Mouse (Mus musculus) liver, embryonic 11.5 days (tissue): ENCODE results near the gene Grip1. TPM values are rescaled to one million over a fixed set of nuclear protein-coding genes. Genes with fewer than 3 reads are reported as not detected.

ENCODE experiments used
- ATAC-seq: fragments of 200-750 bp; cut with Nextera tagmentation; replicated peaks from 2 replicates; pipeline ENCODE4 v1.8.0; 2017; ENCODE audit warnings: moderate number of reproducible peaks, mild to moderate bottlenecking, moderate TSS enrichment, moderate library complexity; ENCODE audit not compliant: low FRiP score
- DNase-seq: peaks from one replicate; pipeline ENCODE4 v3.0.0-alpha.2; 2017; ENCODE audit warnings: low spot score
- H3K27ac ChIP-seq: fragments of 300-500 bp; sonication (generic); 2 replicates; pipeline ENCODE4 v1.5.1; 2014; ENCODE audit warnings: mild to moderate bottlenecking, low read depth, low read length, control low read depth
- H3K27me3 ChIP-seq: fragments of 300-500 bp; sonication (generic); replicated peaks from 2 replicates; pipeline ENCODE4 v1.6.1; 2014; ENCODE audit warnings: low read length, mixed read lengths; ENCODE audit not compliant: control insufficient read depth, insufficient read depth
- H3K36me3 ChIP-seq: fragments of 300-500 bp; sonication (generic); 2 replicates; pipeline ENCODE4 v1.6.1; 2014; ENCODE audit warnings: mild to moderate bottlenecking, low read length, moderate library complexity, mixed read lengths; ENCODE audit not compliant: control insufficient read depth, insufficient read depth
- H3K4me1 ChIP-seq: fragments of 300-500 bp; sonication (generic); replicated peaks from 2 replicates; pipeline ENCODE4 v1.6.1; 2014; ENCODE audit warnings: low read length, mixed read lengths; ENCODE audit not compliant: control insufficient read depth, insufficient read depth
- H3K4me2 ChIP-seq: fragments of 300-500 bp; sonication (generic); 2 replicates; pipeline ENCODE4 v1.6.1; 2014; ENCODE audit warnings: mild to moderate bottlenecking, control low read depth, moderate library complexity
- H3K4me3 ChIP-seq: fragments of 300-500 bp; sonication (generic); 2 replicates; pipeline ENCODE4 v1.5.1; 2014; ENCODE audit warnings: low read depth, low read length, control low read depth
- H3K9ac ChIP-seq: fragments of 300-500 bp; sonication (generic); 2 replicates; pipeline ENCODE4 v1.6.1; 2014; ENCODE audit warnings: low read depth, low read length, control low read depth
- H3K9me3 ChIP-seq: fragments of 300-500 bp; sonication (generic); 2 replicates; pipeline ENCODE4 v1.6.1; 2016; ENCODE audit warnings: low read length, inconsistent platforms, mixed read lengths; ENCODE audit not compliant: control insufficient read depth
- WGBS: fragments of 180-500 bp; shearing (Covaris S2); extraction: QIAGEN DNeasy Blood & Tissue Kit; methylation state at CpG from one replicate; pipeline ENCODE4 v1.1.7; 2014; 5-methylcytosine and 5-hydroxymethylcytosine counted together
- polyA plus RNA-seq: library from polyadenylated mRNA; unstranded; fragments of >200 nt; fragmentation: Nextera tagmentation; extraction: Ambion mirVana; gene quantifications from 2 replicates; pipeline ENCODE4 v1.2.1, GENCODE M21; 2014

Grip1 gene
- polyA plus RNA-seq, 1 experiment from 2014 or later: 2.3 TPM

- Histone ChIP-seq H3K36me3 (peaks cover 6% of the 10 kb centered on the region), H3K9ac (no peak overlapping the region), H3K9me3 (no peaks in the 10 kb centered on the region), H3K4me3 (no peak overlapping the region), H3K4me1 (no peaks in the 10 kb centered on the region), H3K27ac (no peak overlapping the region), H3K27me3 (no peaks in the 10 kb centered on the region), H3K4me2 (no peak overlapping the region)
- DNase-seq (no peak), ATAC-seq (no peak)
- 79% methylated on average over 2 of the region's 2 CpGs for WGBS
Measured at GRCm38 (mm10) chr10:120044714-120045234, 591.1 kb downstream of the Grip1 start.

DNA sequence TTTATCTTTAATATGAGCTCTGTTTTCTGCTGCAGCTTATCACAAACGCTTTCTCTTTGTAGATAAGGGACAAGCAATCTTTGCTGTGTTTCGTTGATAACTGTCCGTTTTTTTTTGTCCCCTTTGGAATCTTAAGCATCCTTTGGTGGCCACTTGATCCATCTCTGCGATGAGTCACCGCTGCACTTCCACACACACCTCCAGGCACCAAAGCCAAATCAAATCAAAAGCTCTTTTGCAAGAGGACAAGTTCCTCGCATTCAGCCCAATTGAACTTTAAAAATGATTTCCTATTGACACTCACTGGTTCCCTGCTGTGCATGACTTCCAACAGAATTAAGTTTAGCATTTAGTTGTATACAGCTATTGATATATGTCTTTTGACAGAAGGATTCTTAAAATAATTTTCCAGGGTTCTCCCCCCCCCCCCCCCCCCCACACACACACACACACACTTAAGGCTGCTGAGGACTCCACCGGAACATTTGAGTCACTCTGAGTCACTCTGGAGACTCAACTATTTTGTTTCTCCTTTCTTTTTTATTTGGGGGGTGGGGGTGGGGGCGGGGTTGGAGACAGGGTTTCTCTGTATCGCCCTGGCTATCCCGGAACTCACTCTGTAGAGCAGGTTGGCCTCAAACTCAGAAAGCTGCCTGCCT is 607.1 kb downstream of the Grip1 start:
- 52% methylated on average over 10 of the region's 10 CpGs for WGBS
- Histone ChIP-seq H3K27ac (no peak overlapping the region), H3K4me2 (no peak overlapping the region)

GRCm38 (mm10) chr10:120061238-120062130 is 607.9 kb downstream of the Grip1 start:
- Histone ChIP-seq H3K9ac (no peak overlapping the region), H3K9me3 (no peaks in the 10 kb centered on the region), H3K4me2 (no peak overlapping the region; the same call in 1 of the 2 replicates), H3K36me3 (no peaks in the 10 kb centered on the region), H3K27ac (no peak overlapping the region), H3K27me3 (no peaks in the 10 kb centered on the region), H3K4me3 (no peak overlapping the region), H3K4me1 (no peaks in the 10 kb centered on the region)
- ATAC-seq: no peak
- WGBS: 65% methylated on average over 24 of the region's 24 CpGs
- no peak for DNase-seq

More for the DNA sequence above, 607.1 kb downstream of the Grip1 start:
- DNase-seq (no peak), ATAC-seq (no peak)
- no peaks in the 10 kb centered on the region for H3K36me3 ChIP-seq
- no peaks in the 10 kb centered on the region for H3K27me3 ChIP-seq
- no peaks in the 10 kb centered on the region for H3K4me1 ChIP-seq
- no peak overlapping the region for H3K4me3 ChIP-seq
- no peaks in the 10 kb centered on the region for H3K9me3 ChIP-seq
- no peak overlapping the region for H3K9ac ChIP-seq

- ATAC-seq (no peak), DNase-seq (no peak)
- H3K27me3 ChIP-seq: no peaks in the 10 kb centered on the region
- H3K4me1 ChIP-seq: no peaks in the 10 kb centered on the region
- H3K9ac ChIP-seq: no peak overlapping the region
- no peak overlapping the region for H3K27ac ChIP-seq
- 23% methylated on average over 5 of the region's 5 CpGs for WGBS
- no peak overlapping the region for H3K4me3 ChIP-seq
- H3K9me3 ChIP-seq: no peaks in the 10 kb centered on the region
- no peaks in the 10 kb centered on the region for H3K36me3 ChIP-seq
- H3K4me2 ChIP-seq: no peak overlapping the region
Measured at GRCm38 (mm10) chr10:120064424-120064823, 610.8 kb downstream of the Grip1 start.

DNA sequence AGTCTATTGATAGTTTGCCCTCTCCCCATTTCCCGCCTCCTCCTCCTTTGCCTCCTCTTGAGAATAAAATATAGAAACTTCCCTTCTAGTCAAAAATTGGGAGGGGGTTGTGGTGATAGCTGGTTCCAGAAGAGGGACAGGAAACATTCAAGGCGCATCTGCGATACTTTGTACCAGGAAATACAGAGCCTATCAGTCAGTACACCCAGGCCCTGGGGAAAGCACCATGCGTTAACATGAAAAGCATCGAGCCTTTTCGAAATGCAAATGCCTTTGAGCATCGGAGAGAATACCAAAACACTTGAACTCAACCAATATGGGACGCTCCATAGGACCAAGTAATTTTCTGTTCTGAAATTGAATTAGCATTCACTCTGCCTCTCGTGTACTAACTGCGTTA is 612.7 kb downstream of the Grip1 start:
- H3K9ac ChIP-seq: no peak overlapping the region
- H3K36me3 ChIP-seq: no peaks in the 10 kb centered on the region
- no peak overlapping the region for H3K4me3 ChIP-seq
- H3K27me3 ChIP-seq: no peaks in the 10 kb centered on the region
- no peak overlapping the region for H3K27ac ChIP-seq
- H3K4me2 ChIP-seq: no peak overlapping the region
- DNase-seq (no peak), ATAC-seq (no peak)
- WGBS: 91% methylated on average over 10 of the region's 10 CpGs
- no peaks in the 10 kb centered on the region for H3K9me3 ChIP-seq
- no peaks in the 10 kb centered on the region for H3K4me1 ChIP-seq

DNA sequence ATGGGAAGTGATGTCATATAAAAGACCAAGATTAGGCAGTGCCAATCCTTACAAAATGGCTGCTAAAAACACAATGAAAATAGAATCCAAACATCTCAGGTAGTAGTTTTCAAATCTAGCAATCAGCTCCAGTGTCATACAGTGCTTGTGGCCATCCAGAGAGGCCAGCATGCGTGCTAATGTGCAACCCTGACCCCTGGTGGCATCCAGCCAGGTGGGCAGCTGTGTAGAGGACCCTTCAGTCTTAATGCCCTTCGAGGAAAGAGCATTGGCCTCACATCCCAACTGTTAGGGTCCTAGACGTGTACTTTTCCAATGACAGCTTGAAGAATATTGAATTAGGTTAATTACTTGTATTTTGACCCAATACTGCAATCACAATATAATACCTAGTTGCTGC is 624.2 kb downstream of the Grip1 start:
- no peaks in the 10 kb centered on the region for H3K4me1 ChIP-seq
- no peaks in the 10 kb centered on the region for H3K9me3 ChIP-seq
- no peak overlapping the region for H3K4me2 ChIP-seq
- 73% methylated on average over 3 of the region's 3 CpGs for WGBS
- no peaks in the 10 kb centered on the region for H3K27me3 ChIP-seq
- H3K9ac ChIP-seq: no peak overlapping the region
- H3K36me3 ChIP-seq: no peaks in the 10 kb centered on the region
- H3K27ac ChIP-seq: no peak overlapping the region
- no peak overlapping the region for H3K4me3 ChIP-seq
- ATAC-seq: no peak
- DNase-seq: no peak

- ATAC-seq (no peak), DNase-seq (no peak)
- no peak overlapping the region for H3K4me3 ChIP-seq
- H3K9me3 ChIP-seq: no peaks in the 10 kb centered on the region
- no peak overlapping the region for H3K27ac ChIP-seq
- no peak overlapping the region for H3K4me2 ChIP-seq
- H3K27me3 ChIP-seq: no peaks in the 10 kb centered on the region
- H3K4me1 ChIP-seq: no peaks in the 10 kb centered on the region
- H3K9ac ChIP-seq: no peak overlapping the region
- 90% methylated on average over 12 of the region's 12 CpGs for WGBS
- peaks cover 18% of the 10 kb centered on the region for H3K36me3 ChIP-seq
Measured at GRCm38 (mm10) chr10:120092548-120092947, 638.9 kb downstream of the Grip1 start.

DNA sequence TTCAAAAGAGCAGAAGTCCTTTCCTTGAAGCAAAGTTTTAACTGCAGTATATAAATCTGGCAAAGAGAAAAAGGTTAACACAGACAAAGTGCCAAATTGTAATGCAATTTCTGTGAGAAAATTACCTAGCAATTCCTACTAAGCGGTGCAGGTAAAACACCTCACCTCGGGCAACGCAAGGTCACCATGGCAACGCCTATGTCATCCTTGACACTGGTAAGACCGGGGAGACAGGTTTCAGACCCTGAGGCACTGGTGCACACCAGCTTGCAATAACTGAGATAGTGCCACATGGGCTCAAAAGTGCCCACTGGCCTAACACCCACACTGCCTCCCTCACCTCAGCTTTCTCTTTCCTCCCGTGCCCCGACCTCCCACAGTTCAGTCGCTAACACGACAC is 641.5 kb downstream of the Grip1 start:
- H3K9me3 ChIP-seq: no peaks in the 10 kb centered on the region
- peaks cover 11% of the 10 kb centered on the region for H3K36me3 ChIP-seq
- ATAC-seq (no peak), DNase-seq (no peak)
- no peak overlapping the region for H3K4me3 ChIP-seq
- H3K9ac ChIP-seq: no peak overlapping the region
- WGBS: 93% methylated on average over 9 of the region's 9 CpGs
- H3K27ac ChIP-seq: no peak overlapping the region
- H3K27me3 ChIP-seq: no peaks in the 10 kb centered on the region
- no peaks in the 10 kb centered on the region for H3K4me1 ChIP-seq
- H3K4me2 ChIP-seq: no peak overlapping the region
